Mouse (Mus musculus) heart, embryonic 11.5 days (tissue): ENCODE data around the gene Tnr. TPM values are rescaled to one million over a fixed set of nuclear protein-coding genes. Genes with fewer than 3 reads are reported as not detected.

Experiments
- ATAC-seq: fragments of 200-750 bp; cut with Nextera tagmentation; replicated peaks from 2 replicates; pipeline ENCODE4 v1.8.0; 2017; ENCODE audit warnings: moderate library complexity; ENCODE audit not compliant: insufficient number of reproducible peaks, low FRiP score, low TSS enrichment
- H3K27ac ChIP-seq: fragments of 300-500 bp; sonication (generic); 2 replicates; pipeline ENCODE4 v1.5.1; 2014; ENCODE audit warnings: mild to moderate bottlenecking, low read depth, low read length
- H3K27me3 ChIP-seq: fragments of 300-500 bp; sonication (generic); 2 replicates; pipeline ENCODE4 v1.6.1; 2014; ENCODE audit warnings: mild to moderate bottlenecking, low read length, mixed read lengths; ENCODE audit not compliant: control insufficient read depth, insufficient read depth
- H3K36me3 ChIP-seq: fragments of 300-500 bp; sonication (generic); 2 replicates; pipeline ENCODE4 v1.6.1; 2014; ENCODE audit warnings: mild to moderate bottlenecking, low read length, moderate library complexity, mixed read lengths; ENCODE audit not compliant: control insufficient read depth, insufficient read depth
- H3K4me1 ChIP-seq: fragments of 300-500 bp; sonication (generic); 2 replicates; pipeline ENCODE4 v1.6.1; 2014; ENCODE audit warnings: low read length; ENCODE audit not compliant: control insufficient read depth, insufficient read depth
- H3K4me2 ChIP-seq: fragments of 300-500 bp; sonication (generic); 2 replicates; pipeline ENCODE4 v1.6.1; 2014; ENCODE audit warnings: mild to moderate bottlenecking, moderate library complexity
- H3K4me3 ChIP-seq: fragments of 300-500 bp; sonication (generic); 2 replicates; pipeline ENCODE4 v1.5.1; 2014; ENCODE audit warnings: low read depth, low read length
- H3K9ac ChIP-seq: fragments of 300-500 bp; sonication (generic); 2 replicates; pipeline ENCODE4 v1.6.1; 2014; ENCODE audit warnings: mild to moderate bottlenecking, low read depth, low read length, moderate library complexity
- H3K9me3 ChIP-seq: fragments of 300-500 bp; sonication (generic); replicated peaks from 2 replicates; pipeline ENCODE4 v1.6.1; 2016; ENCODE audit warnings: low read length; ENCODE audit not compliant: control insufficient read depth
- WGBS: fragments of 180-500 bp; shearing (Covaris S2); extraction: QIAGEN DNeasy Blood & Tissue Kit; methylation state at CpG from one replicate; pipeline ENCODE4 v1.1.7; 2014; ENCODE audit not compliant: insufficient replicate concordance; 5-methylcytosine and 5-hydroxymethylcytosine counted together
- polyA plus RNA-seq: library from polyadenylated mRNA; unstranded; fragments of >200 nt; fragmentation: Nextera tagmentation; extraction: Ambion mirVana; gene quantifications from 2 replicates; pipeline ENCODE4 v1.2.1, GENCODE M21; 2014

Gene Tnr
- polyA plus RNA-seq, 1 experiment from 2014 or later: 0.33 TPM

- no peak overlapping the region; the same call in 1 of the 2 replicates for H3K27ac ChIP-seq
- 0 out of 2 replicates have a peak, but pooled peaks have one; percentile 26 for ATAC-seq
Measured at GRCm38 (mm10) chr1:159977786-159978185, 454.2 kb downstream of the Tnr start.

GRCm38 (mm10) chr1:159979096-159979495 is 455.5 kb downstream of the Tnr start:
- Histone ChIP-seq H3K4me2 (no peak overlapping the region), H3K4me3 (no peak overlapping the region), H3K4me1 (no peaks in the 10 kb centered on the region), H3K9ac (no peak overlapping the region), H3K27ac (no peak overlapping the region), H3K36me3 (no peaks in the 10 kb centered on the region), H3K27me3 (no peaks in the 10 kb centered on the region), H3K9me3 (no peaks in the 10 kb centered on the region)
- no peak for ATAC-seq
- WGBS: 89% methylated on average over 2 of the region's 2 CpGs

More at GRCm38 (mm10) chr1:159977786-159978185, 454.2 kb downstream of the Tnr start:
- Histone ChIP-seq H3K9ac (no peak overlapping the region), H3K27me3 (no peaks in the 10 kb centered on the region), H3K4me1 (no peaks in the 10 kb centered on the region), H3K36me3 (no peaks in the 10 kb centered on the region), H3K4me3 (no peak overlapping the region), H3K9me3 (no peaks in the 10 kb centered on the region), H3K4me2 (no peak overlapping the region)
- 25% methylated on average over 2 of the region's 2 CpGs for WGBS

GRCm38 (mm10) chr1:159980355-159980754 is 456.8 kb downstream of the Tnr start:
- H3K27ac ChIP-seq: no peak overlapping the region
- no peak overlapping the region for H3K4me3 ChIP-seq
- H3K4me1 ChIP-seq: no peaks in the 10 kb centered on the region
- no peak overlapping the region for H3K9ac ChIP-seq
- no peaks in the 10 kb centered on the region for H3K9me3 ChIP-seq
- 71% methylated on average over 1 of the region's 1 CpGs for WGBS
- H3K36me3 ChIP-seq: no peaks in the 10 kb centered on the region
- H3K27me3 ChIP-seq: no peaks in the 10 kb centered on the region
- H3K4me2 ChIP-seq: no peak overlapping the region
- no peak for ATAC-seq
